Mouse (Mus musculus) stomach, embryonic 14.5 days (tissue): ENCODE measurements at regions not wholly inside any gene's neighbourhood (a gene's known extent, or its start where the extent isn't known, plus 50 kb on each side); places are given as distances from the start of the nearest gene placed in this dataset.

Experiments
- ATAC-seq: fragments of 200-750 bp; cut with Nextera tagmentation; 2 replicates; pipeline ENCODE4 v1.8.0; 2017; ENCODE audit warnings: low read depth, moderate TSS enrichment; ENCODE audit not compliant: insufficient number of reproducible peaks, insufficient read depth, low FRiP score
- H3K27ac ChIP-seq: fragments of 300-500 bp; sonication (generic); 2 replicates; pipeline ENCODE4 v1.5.1; 2014; ENCODE audit warnings: mild to moderate bottlenecking, low read length, moderate library complexity, mixed read lengths
- H3K27me3 ChIP-seq: fragments of 300-500 bp; sonication (generic); 2 replicates; pipeline ENCODE4 v1.6.1; 2014; ENCODE audit warnings: low read length, control low read depth, mixed read lengths; ENCODE audit not compliant: control insufficient read depth, insufficient read depth
- H3K36me3 ChIP-seq: fragments of 300-500 bp; sonication (generic); 2 replicates; pipeline ENCODE4 v1.6.1; 2014; ENCODE audit warnings: mild to moderate bottlenecking, control low read depth, low read length, moderate library complexity, mixed read lengths; ENCODE audit not compliant: control insufficient read depth, insufficient read depth
- H3K4me1 ChIP-seq: fragments of 300-500 bp; sonication (generic); 2 replicates; pipeline ENCODE4 v1.6.1; 2014; ENCODE audit warnings: low read length, control low read depth, mixed read lengths; ENCODE audit not compliant: control insufficient read depth, insufficient read depth
- H3K4me2 ChIP-seq: fragments of 300-500 bp; sonication (generic); replicated peaks from 2 replicates; pipeline ENCODE4 v1.6.1; 2014; ENCODE audit warnings: low read depth, low read length, control low read depth
- H3K4me3 ChIP-seq: fragments of 300-500 bp; sonication (generic); 2 replicates; pipeline ENCODE4 v1.5.1; 2014; ENCODE audit warnings: low read depth, low read length, control low read depth
- H3K9ac ChIP-seq: fragments of 300-500 bp; sonication (generic); replicated peaks from 2 replicates; pipeline ENCODE4 v1.6.1; 2014; ENCODE audit warnings: low read depth, mild to moderate bottlenecking, control low read depth, low read length, moderate library complexity, mixed read lengths
- H3K9me3 ChIP-seq: fragments of 300-500 bp; sonication (generic); 2 replicates; pipeline ENCODE4 v1.6.1; 2016; ENCODE audit warnings: low read depth, low read length, control low read depth; ENCODE audit not compliant: control insufficient read depth
- WGBS: fragments of 180-500 bp; shearing (Covaris S2); extraction: QIAGEN DNeasy Blood & Tissue Kit; methylation state at CpG from one replicate; pipeline ENCODE4 v1.1.7; 2014; 5-methylcytosine and 5-hydroxymethylcytosine counted together

GRCm38 (mm10) chr5:54238646-54239167 lies 240.4 kb downstream of the Stim2 start:
- Histone ChIP-seq H3K36me3 (no peaks in the 10 kb centered on the region), H3K4me2 (no peak overlapping the region), H3K27me3 (no peaks in the 10 kb centered on the region), H3K9me3 (no peaks in the 10 kb centered on the region), H3K4me3 (no peak overlapping the region), H3K4me1 (no peaks in the 10 kb centered on the region), H3K27ac (no peak overlapping the region), H3K9ac (no peak overlapping the region)
- 73% methylated on average over 3 of the region's 3 CpGs for WGBS
- ATAC-seq: no peak

DNA sequence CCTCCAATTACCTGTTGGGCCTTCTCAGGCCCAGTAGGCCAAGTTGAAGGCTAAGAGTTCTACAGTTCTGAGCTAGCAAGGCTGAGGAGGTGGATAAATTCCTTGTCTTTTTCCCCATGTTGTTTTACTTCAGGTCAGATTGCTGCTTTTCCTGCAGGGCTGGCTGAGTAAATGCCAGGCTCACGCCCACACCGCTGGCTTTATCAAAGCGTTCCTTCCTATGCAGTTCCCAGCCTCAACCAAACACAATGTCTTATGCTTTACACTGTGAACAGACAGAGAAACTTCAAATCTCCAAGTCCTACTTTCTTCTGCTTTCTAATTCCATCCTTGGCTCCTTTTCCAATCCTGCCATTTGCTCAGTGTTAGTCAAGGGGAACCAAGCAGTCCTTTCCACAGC lies 241.3 kb downstream of the Stim2 start:
- Histone ChIP-seq H3K9ac (no peak overlapping the region), H3K4me1 (no peaks in the 10 kb centered on the region), H3K36me3 (no peaks in the 10 kb centered on the region), H3K4me2 (no peak overlapping the region), H3K4me3 (no peak overlapping the region), H3K27me3 (no peaks in the 10 kb centered on the region), H3K9me3 (no peaks in the 10 kb centered on the region), H3K27ac (no peak overlapping the region)
- 79% methylated on average over 3 of the region's 3 CpGs for WGBS
- ATAC-seq: no peak

DNA sequence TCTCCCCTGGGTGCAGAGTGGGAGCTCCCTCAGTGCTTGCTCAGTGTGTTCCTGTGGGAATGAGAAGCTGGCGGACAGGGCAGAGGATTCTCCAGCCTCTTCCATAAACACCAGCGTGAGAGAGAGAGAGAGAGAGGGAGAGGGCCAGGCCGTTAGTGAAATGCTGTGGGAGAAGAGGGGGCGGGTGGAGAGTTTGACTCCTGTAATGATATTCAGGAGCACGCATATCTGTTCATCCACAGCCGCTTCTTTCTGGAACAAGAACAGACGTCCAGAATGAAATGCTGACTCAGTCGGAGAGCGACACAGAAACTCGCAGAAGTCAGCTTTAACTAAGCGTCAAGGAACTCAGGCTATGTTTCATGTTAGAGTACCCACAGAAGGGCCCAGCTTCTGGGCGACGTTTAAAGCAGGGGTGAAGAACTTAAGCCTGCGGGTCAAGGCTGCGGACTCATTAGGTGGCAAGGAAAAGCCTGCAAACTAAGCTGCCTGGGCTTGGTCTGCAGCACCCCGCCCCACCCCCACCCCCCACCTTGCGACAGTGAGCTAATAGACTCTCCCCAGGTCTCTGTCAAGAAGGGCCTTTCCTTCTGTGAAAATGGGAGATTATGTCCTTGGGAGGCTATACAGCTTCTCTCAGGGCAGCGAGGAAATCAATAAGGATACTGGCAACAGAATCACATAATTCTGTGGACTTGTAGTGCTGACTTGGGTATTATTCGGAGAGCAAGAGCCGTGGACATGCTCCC lies 243.0 kb downstream of the Stim2 start:
- 28% methylated on average over 20 of the region's 20 CpGs for WGBS
- Histone ChIP-seq H3K9me3 (no peaks in the 10 kb centered on the region), H3K27me3 (no peaks in the 10 kb centered on the region), H3K27ac (no peak overlapping the region), H3K4me3 (no peak overlapping the region), H3K9ac (no peak overlapping the region), H3K4me2 (no peak overlapping the region), H3K4me1 (no peaks in the 10 kb centered on the region), H3K36me3 (no peaks in the 10 kb centered on the region)
- no peak for ATAC-seq

GRCm38 (mm10) chr5:54242126-54242525 lies 243.8 kb downstream of the Stim2 start:
- H3K27ac ChIP-seq: no peak overlapping the region
- no peaks in the 10 kb centered on the region for H3K4me1 ChIP-seq
- H3K4me2 ChIP-seq: no peak overlapping the region
- no peak for ATAC-seq
- no peak overlapping the region for H3K9ac ChIP-seq
- no peaks in the 10 kb centered on the region for H3K27me3 ChIP-seq
- H3K9me3 ChIP-seq: no peaks in the 10 kb centered on the region
- WGBS: 89% methylated on average over 4 of the region's 4 CpGs
- no peaks in the 10 kb centered on the region for H3K36me3 ChIP-seq
- no peak overlapping the region for H3K4me3 ChIP-seq

DNA sequence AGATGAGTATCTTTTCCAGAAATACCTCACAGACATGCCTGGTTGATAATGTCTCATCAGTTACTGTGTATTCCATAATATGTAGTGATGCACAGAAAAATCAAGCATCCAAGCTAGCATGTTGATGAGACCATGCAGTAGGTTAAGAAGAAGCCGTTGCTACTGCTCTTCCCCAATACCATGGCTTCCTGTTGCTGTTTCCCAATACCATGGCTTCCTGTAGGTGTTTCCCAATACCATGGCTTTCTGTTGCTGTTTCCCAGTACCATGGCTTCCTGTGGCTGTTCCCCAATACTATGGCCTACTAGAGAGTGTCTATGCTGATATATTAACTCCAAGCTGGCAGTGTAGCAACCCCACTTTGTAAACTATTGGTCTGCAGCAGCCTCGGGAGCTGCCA lies 253.7 kb downstream of the Stim2 start:
- 81% methylated on average over 2 of the region's 2 CpGs for WGBS
- Histone ChIP-seq H3K4me1 (no peaks in the 10 kb centered on the region), H3K27ac (no peak overlapping the region), H3K4me3 (no peak overlapping the region), H3K27me3 (no peaks in the 10 kb centered on the region), H3K9ac (no peak overlapping the region), H3K9me3 (no peaks in the 10 kb centered on the region), H3K36me3 (no peaks in the 10 kb centered on the region), H3K4me2 (no peak overlapping the region)
- ATAC-seq: no peak

GRCm38 (mm10) chr5:54254005-54254404 lies 255.7 kb downstream of the Stim2 start:
- H3K9me3 ChIP-seq: no peaks in the 10 kb centered on the region
- H3K4me3 ChIP-seq: no peak overlapping the region
- WGBS: 59% methylated on average over 7 of the region's 7 CpGs
- no peak overlapping the region for H3K9ac ChIP-seq
- no peaks in the 10 kb centered on the region for H3K36me3 ChIP-seq
- H3K27ac ChIP-seq: no peak overlapping the region
- H3K27me3 ChIP-seq: no peaks in the 10 kb centered on the region
- H3K4me2 ChIP-seq: no peak overlapping the region
- no peak for ATAC-seq
- no peaks in the 10 kb centered on the region for H3K4me1 ChIP-seq

GRCm38 (mm10) chr5:54258087-54258733 lies 259.9 kb downstream of the Stim2 start:
- 0 out of 2 replicates have a peak, but pooled peaks have one; percentile 61 for ATAC-seq
- Histone ChIP-seq H3K36me3 (no peaks in the 10 kb centered on the region), H3K27me3 (no peaks in the 10 kb centered on the region), H3K27ac (no peak overlapping the region), H3K9ac (no peak overlapping the region), H3K4me3 (no peak overlapping the region), H3K4me2 (no peak overlapping the region), H3K4me1 (no peaks in the 10 kb centered on the region), H3K9me3 (no peaks in the 10 kb centered on the region)
- 14% methylated on average over 1 of the region's 1 CpGs for WGBS

- Histone ChIP-seq H3K4me1 (0 out of 2 replicates have a peak, but pooled peaks cover 4% of the 10 kb centered on the region), H3K9me3 (no peaks in the 10 kb centered on the region), H3K4me3 (no peak overlapping the region), H3K36me3 (no peaks in the 10 kb centered on the region), H3K27me3 (no peaks in the 10 kb centered on the region), H3K9ac (no peak overlapping the region), H3K4me2 (no peak overlapping the region), H3K27ac (no peak overlapping the region)
- WGBS: 24% methylated on average over 9 of the region's 9 CpGs
- no peak; the same call in 1 of the 2 replicates for ATAC-seq
Observed at GRCm38 (mm10) chr5:54264867-54265434, 266.7 kb downstream of the Stim2 start.
